Mouse (Mus musculus) liver, adult 2 months (tissue): ENCODE results near the gene Gm21973. TPM values are rescaled to one million over a fixed set of nuclear protein-coding genes. Genes with fewer than 3 reads are reported as not detected.

Source experiments
- DNase-seq: peaks from one replicate; pipeline ENCODE4 v3.0.0-alpha.2; 2011; ENCODE audit warnings: low read depth, low spot score; ENCODE audit errors: extremely low read depth
- H3K27ac ChIP-seq: fragments of 200-500 bp; replicated peaks from 2 replicates; pipeline ENCODE4 v1.5.1; 2012; ENCODE audit warnings: low read depth, mild to moderate bottlenecking, control low read depth, inconsistent platforms, low read length; ENCODE audit not compliant: insufficient read depth
- H3K27me3 ChIP-seq: fragments of 200-500 bp; 2 replicates; pipeline ENCODE4 v1.6.1; 2012; ENCODE audit warnings: mild to moderate bottlenecking, moderate library complexity, low read length, inconsistent platforms; ENCODE audit not compliant: control insufficient read depth, insufficient read depth
- H3K36me3 ChIP-seq: fragments of 200-500 bp; 2 replicates; pipeline ENCODE4 v1.6.1; 2012; ENCODE audit warnings: low read length, inconsistent platforms; ENCODE audit not compliant: control insufficient read depth, insufficient read depth
- H3K4me1 ChIP-seq: fragments of 200-500 bp; 2 replicates; pipeline ENCODE4 v1.6.1; 2011; ENCODE audit warnings: low read length; ENCODE audit not compliant: control insufficient read depth, insufficient read depth
- H3K4me3 ChIP-seq: fragments of 200-500 bp; 2 replicates; pipeline ENCODE4 v1.5.1; 2011; ENCODE audit warnings: low read depth, mild to moderate bottlenecking, control low read depth, low read length, moderate library complexity; ENCODE audit not compliant: insufficient read depth
- H3K79me2 ChIP-seq: fragments of 200-500 bp; 2 replicates; pipeline ENCODE4 v1.6.1; 2012; ENCODE audit warnings: inconsistent platforms, mild to moderate bottlenecking, low read length, moderate library complexity; ENCODE audit not compliant: control insufficient read depth, insufficient read depth
- H3K9ac ChIP-seq: fragments of 200-500 bp; 2 replicates; pipeline ENCODE4 v1.6.1; 2012; ENCODE audit warnings: low read depth, mild to moderate bottlenecking, control low read depth, inconsistent platforms, low read length
- CTCF ChIP-seq: fragments of 200-500 bp; IDR thresholded peaks from 2 replicates; pipeline ENCODE4 v1.5.1; 2011; ENCODE audit warnings: low read depth, low read length, control low read depth
- POLR2A ChIP-seq: fragments of 200-500 bp; IDR thresholded peaks from 2 replicates; pipeline ENCODE4 v1.6.1; 2011; ENCODE audit warnings: low read length, control low read depth; ENCODE audit not compliant: insufficient read depth; ENCODE audit errors: extremely low read depth
- WGBS: fragments of 180-500 bp; shearing (Covaris S2); methylation state at CpG from one replicate; pipeline ENCODE4 v1.1.7; 2018; 5-methylcytosine and 5-hydroxymethylcytosine counted together
- polyA plus RNA-seq: library from polyadenylated mRNA; depleted of rRNA; stranded (reverse); fragments of >200 nt; gene quantifications from 2 replicates; pipeline ENCODE4 v1.2.3, GENCODE M21; 2012
- total RNA-seq: library from RNA; depleted of rRNA; stranded (reverse); fragments of >200 nt; gene quantifications from 2 replicates; pipeline ENCODE4 v1.2.3, GENCODE M21; 2014

Gene Gm21973
- total and polyA plus RNA-seq, 2 experiments, result 0.59 to 1.9 TPM

GRCm38 (mm10) chr15:10298058-10298457 is 27.1 kb upstream of the Gm21973 start:
- peaks cover 6% of the 10 kb centered on the region; the same call in 1 of the 2 replicates for H3K36me3 ChIP-seq
- H3K79me2 ChIP-seq, result peaks cover 10% of the 10 kb centered on the region
- H3K4me1 ChIP-seq, result peaks cover 15% of the 10 kb centered on the region
- H3K27ac ChIP-seq, result peak overlapping the region; percentile 61
- H3K4me3 ChIP-seq, result no peak overlapping the region
- no peak for TF ChIP-seq POLR2A
- no peak for TF ChIP-seq CTCF
- 20% methylated on average over 1 of the region's 1 CpGs for WGBS
- DNase-seq, result peak; percentile 96
- H3K27me3 ChIP-seq, result no peaks in the 10 kb centered on the region
- no peak overlapping the region for H3K9ac ChIP-seq

DNA sequence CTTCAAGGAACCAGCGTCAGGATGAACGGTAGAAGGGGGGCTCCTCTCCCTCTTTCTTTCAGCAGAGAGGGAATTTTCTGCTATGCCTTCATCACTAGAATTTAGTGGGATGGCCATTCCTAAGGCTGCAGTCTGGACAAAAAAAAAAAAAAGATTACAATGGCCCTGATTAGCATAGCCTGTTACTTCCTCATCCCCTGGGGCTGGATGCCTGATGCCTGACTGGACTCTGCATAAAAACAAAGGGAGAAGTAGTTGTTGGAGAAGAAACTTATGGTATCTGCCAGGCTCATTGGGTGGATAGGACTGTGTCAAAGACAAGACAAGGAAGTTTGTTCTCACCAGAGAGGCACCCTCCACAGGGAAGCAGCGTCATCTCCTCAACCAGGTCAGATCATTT is 25.7 kb upstream of the Gm21973 start:
- no peak for TF ChIP-seq CTCF
- no peak for TF ChIP-seq POLR2A
- DNase-seq, result no peak
- peaks cover 10% of the 10 kb centered on the region for H3K79me2 ChIP-seq
- peaks cover 4% of the 10 kb centered on the region; the same call in 1 of the 2 replicates for H3K36me3 ChIP-seq
- 87% methylated on average over 3 of the region's 3 CpGs for WGBS
- H3K4me3 ChIP-seq, result no peak overlapping the region
- no peaks in the 10 kb centered on the region for H3K27me3 ChIP-seq
- H3K4me1 ChIP-seq, result peaks cover 16% of the 10 kb centered on the region
- H3K27ac ChIP-seq, result no peak overlapping the region
- no peak overlapping the region for H3K9ac ChIP-seq

DNA sequence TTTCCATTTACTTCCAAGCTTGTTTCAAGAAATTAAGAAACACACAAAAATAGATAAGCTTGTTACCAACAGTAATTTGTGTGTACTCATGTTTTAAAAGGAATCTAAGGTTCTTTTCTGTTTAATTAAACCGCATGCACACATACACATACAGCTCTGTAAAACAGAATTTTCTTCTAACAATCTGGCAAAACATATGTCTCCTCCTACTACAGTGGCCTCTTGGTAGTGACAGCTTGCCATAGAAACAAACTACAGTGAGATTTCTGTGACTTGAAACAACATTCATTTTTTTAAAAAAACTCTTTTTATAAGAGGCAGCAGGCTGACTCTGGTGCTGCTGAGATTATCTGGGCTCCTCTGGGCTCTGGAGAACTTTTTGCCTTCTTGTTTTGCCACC is 18.7 kb upstream of the Gm21973 start:
- no peak overlapping the region for H3K27ac ChIP-seq
- no peak overlapping the region for H3K9ac ChIP-seq
- TF ChIP-seq CTCF, result no peak
- TF ChIP-seq POLR2A, result no peak
- no peak for DNase-seq
- no peaks in the 10 kb centered on the region for H3K27me3 ChIP-seq
- peaks cover 7% of the 10 kb centered on the region; the same call in 1 of the 2 replicates for H3K4me1 ChIP-seq
- H3K4me3 ChIP-seq, result no peak overlapping the region
- WGBS, result 94% methylated on average over 1 of the region's 1 CpGs
- no peaks in the 10 kb centered on the region; the same call in 1 of the 2 replicates for H3K36me3 ChIP-seq
- H3K79me2 ChIP-seq, result no peaks in the 10 kb centered on the region; the same call in 1 of the 2 replicates

DNA sequence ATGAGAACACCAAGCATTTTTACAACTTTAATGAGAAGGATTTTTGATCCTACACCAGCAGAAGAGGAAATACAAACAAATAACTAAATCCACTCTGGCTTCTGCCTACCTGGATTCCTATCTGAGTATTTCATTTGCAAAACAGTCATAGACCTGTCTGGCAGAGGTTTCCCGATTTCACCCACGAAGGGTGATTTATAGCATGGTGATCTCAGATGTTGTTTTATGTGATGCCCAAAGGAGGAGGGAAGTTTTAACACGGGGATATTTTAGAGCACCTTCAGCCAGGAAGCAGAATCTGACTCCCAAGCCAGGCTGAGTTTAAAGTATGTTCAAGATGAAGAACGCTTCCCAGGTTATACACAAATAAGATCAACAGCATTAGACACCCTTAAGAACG is 13.4 kb upstream of the Gm21973 start:
- Histone ChIP-seq H3K36me3 (peaks cover under 1% of the 10 kb centered on the region), H3K9ac (no peak overlapping the region), H3K4me1 (peaks cover 8% of the 10 kb centered on the region), H3K4me3 (no peak overlapping the region), H3K27ac (no peak overlapping the region), H3K27me3 (no peaks in the 10 kb centered on the region), H3K79me2 (peaks cover 4% of the 10 kb centered on the region; the same call in 1 of the 2 replicates)
- 68% methylated on average over 5 of the region's 5 CpGs for WGBS
- no peak for DNase-seq
- no peak for TF ChIP-seq POLR2A
- TF ChIP-seq CTCF, result no peak

GRCm38 (mm10) chr15:10313522-10314455 is 11.4 kb upstream of the Gm21973 start:
- no peak overlapping the region for H3K9ac ChIP-seq
- H3K79me2 ChIP-seq, result peaks cover 4% of the 10 kb centered on the region; the same call in 1 of the 2 replicates
- H3K4me1 ChIP-seq, result peaks cover 6% of the 10 kb centered on the region
- H3K27me3 ChIP-seq, result no peaks in the 10 kb centered on the region
- TF ChIP-seq CTCF, result peak; percentile 31; the same call in 1 of the 2 replicates
- no peak for TF ChIP-seq POLR2A
- H3K4me3 ChIP-seq, result no peak overlapping the region
- H3K36me3 ChIP-seq, result peaks cover 16% of the 10 kb centered on the region
- 47% methylated on average over 7 of the region's 7 CpGs for WGBS
- no peak overlapping the region for H3K27ac ChIP-seq
- peak; percentile 67 for DNase-seq

GRCm38 (mm10) chr15:10330626-10331025 is 5.4 kb downstream of the Gm21973 start:
- Histone ChIP-seq H3K4me1 (no peaks in the 10 kb centered on the region), H3K36me3 (peaks cover 11% of the 10 kb centered on the region), H3K4me3 (no peak overlapping the region), H3K27me3 (no peaks in the 10 kb centered on the region), H3K79me2 (no peaks in the 10 kb centered on the region), H3K9ac (no peak overlapping the region), H3K27ac (no peak overlapping the region)
- peak; percentile 57 for DNase-seq
- WGBS, result 63% methylated on average over 3 of the region's 3 CpGs
- TF ChIP-seq POLR2A (no peak), CTCF (no peak)
